Mouse (Mus musculus): Measurements from ENCODE around the gene Dnajc7. TPM values are rescaled to one million over a fixed set of nuclear protein-coding genes. Genes with fewer than 3 reads are reported as not detected.
A peak's percentile ranks its signal among the peaks of the same experiment; 100 is the strongest.
"Not testable (repeated sequence)": the region's sequence is repeated elsewhere in the genome, so short reads cannot be mapped to it uniquely, and the experiment has no call there.

Gene Dnajc7
- total RNA-seq, 2 experiments from 2014 or later = 215 to 247 TPM

- peak; percentile 76 to 80 for DNase-seq (ENCODE audit: low spot score in 2 of 2)
- intact Hi-C loops (cut with DNase I) = no loop called here
Measured at GRCm38 (mm10) chr11:100564297-100564696, 55.7 kb downstream of the Dnajc7 start.

GRCm38 (mm10) chr11:100561748-100562147, 58.2 kb downstream of the Dnajc7 start:
- no peak for DNase-seq (ENCODE audit: low spot score in 2 of 2)
- intact Hi-C loops (cut with DNase I) = no loop called here

- intact Hi-C loops (cut with DNase I) = loop anchor here (5.0 kb wide), 1 partner anchor 132 kb away; no protein-coding TSS in a partner anchor
- no peak for DNase-seq (ENCODE audit: low spot score in 2 of 2)
Measured at GRCm38 (mm10) chr11:100559476-100559875, 60.5 kb downstream of the Dnajc7 start.

- no peak for DNase-seq (ENCODE audit: low spot score in 2 of 2)
Measured at GRCm38 (mm10) chr11:100557563-100557962, 62.4 kb downstream of the Dnajc7 start.

GRCm38 (mm10) chr11:100555583-100555982, 64.4 kb downstream of the Dnajc7 start:
- intact Hi-C loops (cut with DNase I) = loop anchor here (1.0 to 5.0 kb wide), 2 partner anchors 43 to 128 kb away; no protein-coding TSS in a partner anchor
- peak; percentile 15 to 36 for DNase-seq (ENCODE audit: low spot score in 2 of 2)

More at GRCm38 (mm10) chr11:100557563-100557962, 62.4 kb downstream of the Dnajc7 start:
- intact Hi-C loops (cut with DNase I) = loop anchor here (5.0 kb wide), 1 partner anchor 130 kb away; no protein-coding TSS in a partner anchor

GRCm38 (mm10) chr11:100552842-100553241, 67.1 kb downstream of the Dnajc7 start:
- no peak for DNase-seq (ENCODE audit: low spot score in 2 of 2)
- intact Hi-C loops (cut with DNase I) = no loop called here

- DNase-seq (ENCODE audit: low spot score in 2 of 2) = no peak
- intact Hi-C loops (cut with DNase I) = no loop called here
Measured at GRCm38 (mm10) chr11:100550101-100550500, 69.9 kb downstream of the Dnajc7 start.

- intact Hi-C loops (cut with DNase I) = no loop called here
- no peak for DNase-seq (ENCODE audit: low spot score in 2 of 2)
Measured at GRCm38 (mm10) chr11:100549466-100549865, 70.5 kb downstream of the Dnajc7 start.

GRCm38 (mm10) chr11:100548141-100548540, 71.8 kb downstream of the Dnajc7 start:
- intact Hi-C loops (cut with DNase I) = no loop called here
- no peak for DNase-seq (ENCODE audit: low spot score in 2 of 2)

GRCm38 (mm10) chr11:100546955-100547354, 73.0 kb downstream of the Dnajc7 start:
- intact Hi-C loops (cut with DNase I) = no loop called here
- DNase-seq (ENCODE audit: low spot score in 2 of 2) = no peak

GRCm38 (mm10) chr11:100545746-100546085, 74.3 kb downstream of the Dnajc7 start:
- intact Hi-C loops (cut with DNase I) = no loop called here
- DNase-seq (ENCODE audit: low spot score in 2 of 2) = no peak

GRCm38 (mm10) chr11:100544832-100545745, 74.9 kb downstream of the Dnajc7 start, which contains the start of gene Ttc25:
Gene Ttc25, plus strand, starts transcription at chr11:100545607.
- intact Hi-C loops (cut with DNase I) = no loop called here

GRCm38 (mm10) chr11:100541577-100541976, 78.4 kb downstream of the Dnajc7 start:
- DNase-seq (ENCODE audit: low spot score in 2 of 2) = no peak
- intact Hi-C loops (cut with DNase I) = no loop called here

More at GRCm38 (mm10) chr11:100544832-100545745, 74.9 kb downstream of the Dnajc7 start, which contains the start of gene Ttc25:
- DNase-seq (ENCODE audit: low spot score in 2 of 2) = peak; percentile 76 to 77

GRCm38 (mm10) chr11:100540966-100541365, 79.0 kb downstream of the Dnajc7 start:
- no peak for DNase-seq (ENCODE audit: low spot score in 2 of 2)
- intact Hi-C loops (cut with DNase I) = no loop called here

- no peak for DNase-seq (ENCODE audit: low spot score in 2 of 2)
- intact Hi-C loops (cut with DNase I) = no loop called here
Measured at GRCm38 (mm10) chr11:100536466-100536865, 83.5 kb downstream of the Dnajc7 start.

GRCm38 (mm10) chr11:100535996-100536395, 84.0 kb downstream of the Dnajc7 start:
- no peak for DNase-seq (ENCODE audit: low spot score in 2 of 2)

GRCm38 (mm10) chr11:100534821-100535220, 85.1 kb downstream of the Dnajc7 start:
- intact Hi-C loops (cut with DNase I); DNase-seq (ENCODE audit: low spot score in 2 of 2): not testable (repeated sequence)

More at GRCm38 (mm10) chr11:100535996-100536395, 84.0 kb downstream of the Dnajc7 start:
- intact Hi-C loops (cut with DNase I) = no loop called here

- intact Hi-C loops (cut with DNase I); DNase-seq (ENCODE audit: low spot score in 2 of 2): not testable (repeated sequence)
Measured at GRCm38 (mm10) chr11:100534411-100534810, 85.6 kb downstream of the Dnajc7 start.

GRCm38 (mm10) chr11:100533871-100534270, 86.1 kb downstream of the Dnajc7 start:
- DNase-seq (ENCODE audit: low spot score in 2 of 2) = no peak
- intact Hi-C loops (cut with DNase I) = no loop called here

All from left cerebral cortex, postnatal 36 days (tissue).